Mouse (Mus musculus): Measurements from ENCODE around the gene Grik5.
"Not testable (repeated sequence)": the region's sequence is repeated elsewhere in the genome, so short reads cannot be mapped to it uniquely, and the experiment has no call there.

The Grik5 gene

GRCm38 (mm10) chr7:25079496-25080026, 7.4 kb upstream of the Grik5 start:
- no peak for DNase-seq (ENCODE audit: low spot score)

DNA sequence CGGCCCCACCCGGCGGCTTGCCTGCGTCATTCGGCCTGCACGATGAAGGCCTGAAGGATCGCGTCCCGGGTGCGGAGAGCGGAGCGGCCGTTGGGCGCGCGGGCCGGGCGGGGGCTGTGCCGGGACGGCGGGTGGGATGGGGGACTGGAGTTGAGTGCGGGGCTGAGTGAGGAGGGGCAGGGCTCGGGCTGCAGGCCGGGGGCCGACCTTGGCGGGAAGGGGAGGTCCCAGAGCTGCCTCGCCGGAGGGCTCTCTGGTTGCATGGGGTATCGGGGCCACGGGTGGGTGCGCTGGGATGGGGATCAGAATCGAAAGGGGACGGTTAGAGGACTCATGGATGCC, 5.2 kb upstream of the Grik5 start:
- DNase-seq (ENCODE audit: low spot score): no peak

DNA sequence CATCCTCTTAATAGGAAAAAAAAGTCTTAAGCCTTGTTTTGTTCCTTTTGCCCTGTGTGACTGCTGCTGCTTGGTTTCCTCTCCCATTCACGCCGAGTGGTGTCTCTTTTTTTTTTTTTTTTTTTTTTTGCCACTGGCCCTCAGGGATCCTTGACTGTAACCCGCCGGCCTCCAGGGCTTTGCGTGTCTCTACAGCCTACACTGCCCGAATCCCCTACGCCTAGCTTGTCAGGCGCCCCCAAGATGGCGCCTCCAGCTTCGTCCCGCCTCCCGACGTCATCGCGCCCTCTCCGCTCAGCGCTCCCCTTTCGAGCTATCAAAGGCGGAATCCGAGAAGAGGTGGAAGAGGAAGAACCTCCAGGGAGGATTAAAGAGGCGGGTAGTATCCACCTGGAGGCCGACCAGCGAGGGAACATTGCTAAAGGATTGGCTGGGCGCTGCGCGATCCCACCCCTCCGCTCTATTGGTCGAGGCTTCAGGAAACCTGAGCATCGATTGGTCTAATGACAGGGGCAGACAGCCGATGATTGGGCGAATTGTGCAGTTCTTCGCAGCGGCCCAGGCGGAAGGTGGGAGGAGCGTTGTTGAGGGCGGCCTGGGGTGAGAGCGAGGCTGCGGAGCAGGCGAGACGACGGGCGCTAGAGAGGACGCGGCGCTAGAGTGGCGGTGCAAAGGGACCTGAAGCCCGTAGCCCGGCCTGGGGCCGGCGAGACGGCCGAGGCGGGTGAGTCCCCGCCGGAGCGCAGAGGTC, 4.7 kb upstream of the Grik5 start:
- DNase-seq (ENCODE audit: low spot score): peak; percentile 82

DNA sequence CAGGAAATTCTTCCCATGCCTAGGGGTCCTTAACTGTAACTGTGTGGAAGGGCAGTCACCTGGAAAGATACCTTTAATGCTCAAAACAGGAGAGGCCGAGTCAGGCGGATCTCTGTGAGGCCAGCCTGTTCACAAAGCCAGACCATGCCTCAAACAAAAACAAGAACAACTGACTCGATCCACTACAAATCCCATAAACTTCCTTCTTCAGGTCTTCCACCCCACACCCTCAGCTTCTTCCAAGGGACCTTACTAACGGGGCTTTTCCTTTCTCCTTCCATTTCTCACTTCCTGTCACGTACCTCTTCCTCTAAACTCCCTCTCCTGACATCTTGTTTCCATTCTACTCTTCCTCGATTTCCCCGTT, 4.1 kb upstream of the Grik5 start:
- no peak for DNase-seq (ENCODE audit: low spot score)

DNA sequence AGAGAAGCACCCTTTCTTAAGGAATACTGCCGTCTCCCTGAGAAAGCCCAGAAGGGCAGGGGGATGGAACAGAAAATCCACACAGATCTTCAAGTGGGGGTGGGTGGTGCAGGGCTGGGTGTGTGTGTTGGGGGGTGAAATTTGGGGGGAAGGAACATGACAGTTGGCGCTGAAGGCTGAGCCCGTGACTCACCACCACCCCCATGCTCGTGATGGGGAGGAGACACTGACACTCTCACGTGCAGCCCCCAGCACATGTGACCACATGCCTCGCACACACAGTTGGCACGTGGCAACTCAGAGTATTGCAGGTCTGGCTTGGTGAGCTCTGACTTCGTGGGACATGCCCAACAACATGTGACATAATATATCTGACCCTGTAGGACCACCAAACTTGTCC, 1.8 kb upstream of the Grik5 start:
- DNase-seq (ENCODE audit: low spot score): no peak

DNA sequence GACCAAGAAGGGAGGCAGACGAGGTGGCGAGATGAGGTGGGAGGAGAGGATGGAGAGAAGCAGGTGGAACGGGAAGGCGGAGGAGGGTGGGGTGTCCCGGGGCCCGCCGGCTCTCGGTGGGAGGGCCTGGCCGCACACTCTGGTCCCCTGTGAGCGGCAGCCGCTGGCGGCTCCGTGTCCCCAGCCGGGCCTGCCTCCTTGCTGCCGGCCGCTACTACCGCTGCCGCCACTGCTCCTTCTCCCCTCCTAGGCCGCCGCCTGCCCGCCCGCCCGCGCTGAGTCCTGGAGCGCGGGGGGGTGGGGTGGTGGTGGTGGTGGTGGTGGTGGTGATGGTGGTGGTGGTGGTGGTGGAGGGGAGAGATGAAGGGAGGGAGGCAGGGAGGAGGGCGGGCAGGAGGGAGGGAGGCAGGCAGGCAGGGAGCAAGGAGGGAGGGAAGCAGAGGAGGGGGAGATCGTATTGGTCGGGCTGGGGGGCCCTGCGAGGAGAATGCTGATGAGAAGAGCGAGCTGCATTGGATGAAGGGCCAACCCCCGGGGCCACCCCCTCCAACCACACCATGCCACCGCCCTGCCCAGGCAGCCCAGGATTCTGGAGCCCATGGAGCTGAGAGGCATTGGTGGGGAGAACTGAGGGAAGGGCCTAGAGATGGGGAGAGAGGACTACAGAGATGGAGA, 707 bp upstream of the Grik5 start:
- DNase-seq (ENCODE audit: low spot score): peak; percentile 27

- DNase-seq (ENCODE audit: low spot score): no peak
These were observed 3.4 kb downstream of the Grik5 start for GRCm38 (mm10) chr7:25068724-25069123.

GRCm38 (mm10) chr7:25067909-25068656, 4.1 kb downstream of the Grik5 start:
- DNase-seq (ENCODE audit: low spot score): no peak

GRCm38 (mm10) chr7:25067338-25067737, 4.8 kb downstream of the Grik5 start:
- DNase-seq (ENCODE audit: low spot score): no peak

- DNase-seq (ENCODE audit: low spot score): no peak
These were observed 8.2 kb downstream of the Grik5 start for GRCm38 (mm10) chr7:25063900-25064299.

DNA sequence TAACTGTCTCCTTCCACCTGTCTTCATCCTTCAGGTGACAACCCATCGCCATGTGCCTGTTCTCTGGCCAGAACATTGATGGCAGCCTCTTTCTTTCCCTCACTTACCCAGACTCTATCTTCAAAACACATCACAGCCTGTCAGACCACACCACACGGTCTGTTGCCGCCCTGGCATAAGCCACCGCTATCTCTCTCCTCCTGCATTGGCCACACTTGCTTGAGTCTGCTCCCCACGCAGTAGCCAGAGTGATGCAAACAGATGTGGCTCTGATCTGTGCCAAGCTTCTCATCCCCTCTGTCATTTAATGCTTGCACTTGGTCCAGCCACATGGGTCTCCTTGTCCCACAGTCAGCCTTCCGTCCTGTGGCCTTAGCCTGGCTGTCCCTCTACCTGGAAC, 8.8 kb downstream of the Grik5 start:
- no peak for DNase-seq (ENCODE audit: low spot score)

- DNase-seq (ENCODE audit: low spot score): no peak
These were observed 13.3 kb downstream of the Grik5 start for GRCm38 (mm10) chr7:25058836-25059235.

DNA sequence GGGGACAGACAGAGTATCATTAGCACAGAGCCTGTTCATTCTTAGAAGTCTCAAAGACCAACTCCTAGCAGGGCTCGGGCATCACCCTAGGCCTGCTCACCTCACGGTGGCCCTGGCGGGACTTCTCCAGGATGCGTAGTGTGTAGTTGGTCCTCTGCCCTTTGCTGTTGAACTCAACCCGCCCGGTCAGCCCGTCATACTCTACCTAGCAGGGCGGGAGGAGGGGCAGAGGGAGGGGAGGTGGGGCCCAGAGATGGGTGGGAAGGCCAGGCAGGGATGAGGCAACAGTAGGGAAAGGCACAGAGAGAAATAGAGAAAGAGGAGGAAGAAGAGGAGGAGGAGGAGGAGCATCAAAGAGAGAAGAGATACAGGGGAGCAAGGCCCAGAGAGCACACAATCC, 13.8 kb downstream of the Grik5 start:
- no peak for DNase-seq (ENCODE audit: low spot score)

GRCm38 (mm10) chr7:25057888-25058287, 14.3 kb downstream of the Grik5 start:
- DNase-seq (ENCODE audit: low spot score): no peak

DNA sequence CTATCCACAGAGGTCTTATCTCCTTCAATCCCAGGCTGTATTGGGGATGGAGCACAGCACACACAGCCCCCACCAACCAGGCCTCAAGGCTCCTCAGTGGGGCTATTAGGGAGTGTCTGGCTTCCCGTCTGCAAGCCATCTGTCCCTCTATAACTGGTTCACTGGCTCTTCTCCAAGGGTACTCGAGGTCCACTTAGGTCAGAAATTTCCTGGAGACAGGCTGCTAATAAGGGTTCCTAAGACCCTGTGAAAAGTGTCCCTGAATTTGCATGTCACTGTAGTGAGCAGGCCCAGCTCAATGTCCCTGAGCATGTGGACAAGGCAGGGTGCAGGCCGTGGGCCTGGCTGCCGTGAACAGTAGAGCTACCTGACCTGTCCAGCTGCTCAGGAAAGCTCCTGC, 15.2 kb downstream of the Grik5 start:
- DNase-seq (ENCODE audit: low spot score): no peak

DNA sequence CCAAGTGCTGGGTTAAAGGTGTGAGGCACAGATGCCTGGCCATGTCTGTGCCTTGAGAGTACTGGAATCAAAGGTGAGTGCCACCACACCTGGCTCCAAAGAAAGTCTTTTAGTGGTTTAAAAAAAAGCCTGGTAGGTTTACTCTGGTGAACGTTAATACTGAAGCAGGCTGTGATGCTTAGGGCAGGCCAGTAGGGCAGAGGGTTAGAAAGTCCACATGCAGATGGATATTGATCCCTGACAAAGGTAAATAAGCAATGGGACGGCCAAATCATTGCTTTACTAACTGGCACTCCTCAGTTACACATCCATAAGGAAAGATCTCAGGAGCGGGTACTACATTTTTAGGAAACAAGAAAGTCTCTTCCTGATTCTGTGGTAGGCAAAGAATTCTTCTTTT, 19.6 kb downstream of the Grik5 start:
- no peak for DNase-seq (ENCODE audit: low spot score)

DNA sequence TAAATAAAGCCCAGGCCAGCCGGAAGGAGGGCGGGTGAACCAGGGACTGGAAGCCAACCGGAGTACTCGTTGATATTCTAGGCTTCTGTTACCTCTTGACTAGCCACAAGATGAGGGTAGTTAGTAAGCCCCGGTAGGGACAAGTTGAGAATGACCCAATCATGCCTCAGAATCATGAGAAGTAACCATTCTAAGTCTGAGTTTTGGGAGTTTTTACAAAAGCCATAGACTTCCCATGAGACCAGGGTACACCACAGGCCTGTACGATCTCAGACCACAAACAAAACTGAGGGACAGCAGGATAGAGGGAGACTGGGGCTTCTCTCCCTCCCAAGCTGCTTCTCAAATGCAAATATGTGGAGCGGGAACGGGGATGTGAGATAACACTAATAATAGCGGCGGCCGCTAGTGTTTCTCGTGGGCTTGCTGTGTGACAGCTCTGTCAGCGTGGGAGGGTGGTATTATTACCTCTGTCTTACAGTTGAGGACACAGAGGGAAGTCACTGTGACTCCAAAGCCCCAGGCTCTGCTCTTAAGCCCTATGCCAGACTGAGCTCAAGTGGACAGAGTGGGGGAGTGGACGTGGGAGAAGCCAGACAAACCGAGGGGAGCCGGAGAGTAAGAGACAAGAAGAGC, 22.7 kb downstream of the Grik5 start:
- no peak for DNase-seq (ENCODE audit: low spot score)

GRCm38 (mm10) chr7:25047363-25047762, 24.8 kb downstream of the Grik5 start:
- DNase-seq (ENCODE audit: low spot score): no peak

GRCm38 (mm10) chr7:25044599-25044998, 27.5 kb downstream of the Grik5 start:
- not testable (repeated sequence) for DNase-seq (ENCODE audit: low spot score)

DNA sequence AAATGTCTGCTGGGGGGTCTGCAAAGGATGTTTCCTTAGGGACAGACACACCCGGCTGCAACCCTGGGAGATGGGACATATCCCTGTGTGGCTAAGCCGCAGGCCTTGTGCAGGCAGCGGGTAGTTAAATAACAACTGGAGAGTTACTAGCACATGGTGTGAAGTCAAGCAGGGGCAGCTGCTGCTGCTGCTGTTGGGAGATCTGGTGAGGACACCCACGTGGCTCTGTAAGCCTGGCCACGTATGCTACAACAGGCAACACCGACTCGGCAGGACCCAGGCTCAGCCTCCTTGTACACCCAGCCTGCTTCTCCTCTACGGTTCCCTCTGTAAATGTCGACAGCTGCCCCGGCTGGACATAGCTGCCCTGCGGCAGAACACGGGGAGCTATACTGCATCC, 30.2 kb downstream of the Grik5 start:
- DNase-seq (ENCODE audit: low spot score): no peak

DNA sequence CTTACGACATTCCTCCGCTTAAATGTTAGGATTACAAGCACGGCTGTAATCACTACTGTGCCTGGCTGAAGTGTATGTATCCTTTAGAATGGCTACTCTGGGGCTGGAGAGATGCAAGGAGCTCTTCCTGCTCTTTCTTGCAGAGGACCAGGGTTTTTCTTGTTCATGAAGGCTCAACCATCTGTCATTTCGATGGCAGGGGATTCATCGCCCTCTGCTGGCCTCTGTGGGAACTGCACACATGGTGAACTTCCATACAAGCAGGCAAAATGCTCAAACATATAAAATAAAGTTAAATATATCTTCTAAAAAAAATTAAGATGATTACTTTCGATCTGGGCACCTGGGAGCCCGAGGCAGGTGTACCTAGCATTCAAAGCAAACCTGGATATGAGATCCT, 36.2 kb downstream of the Grik5 start:
- peak; percentile 41 for DNase-seq (ENCODE audit: low spot score)

- DNase-seq (ENCODE audit: low spot score): no peak
These were observed 37.4 kb downstream of the Grik5 start for GRCm38 (mm10) chr7:25034796-25035195.

DNA sequence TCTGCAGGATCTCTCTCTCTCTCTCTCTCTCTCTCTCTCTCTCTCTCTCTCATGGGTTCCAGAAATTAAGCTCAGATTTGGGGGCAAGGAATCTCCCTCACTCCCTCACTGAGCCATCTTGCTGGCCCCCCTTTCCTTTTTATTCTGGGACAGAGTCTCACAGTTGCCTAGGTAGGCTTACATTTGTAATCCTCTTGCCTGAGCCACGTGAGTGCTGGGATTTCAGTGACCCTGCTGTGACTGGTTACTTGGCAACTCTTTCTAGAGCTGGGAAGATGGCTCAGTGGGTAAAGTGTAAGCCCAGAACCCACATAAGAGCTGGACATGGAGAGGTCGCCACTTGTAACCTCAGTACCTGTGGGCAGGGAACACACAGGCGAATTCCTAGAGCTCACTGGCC, 40.6 kb downstream of the Grik5 start:
- DNase-seq (ENCODE audit: low spot score): no peak

Data from ovary, postnatal 10 days (tissue).